In genomic region chr19:32210099-32210449, GRCm38 (mm10) we compare ENCODE assay signal across 7 mouse cellular contexts.
DNase-seq lines count a peak whose midpoint lies in the region; ATAC-seq and TF ChIP-seq lines count a peak whose summit lies in the region.

No protein-coding gene starts in this region.

- H3K27me3 ChIP-seq in E14TG2a.4 (ENCODE audit: insufficient read depth, low read length): no peaks in the 10 kb centered on the region
- H3K27me3 ChIP-seq in heart, embryonic 15.5 days: no peaks in the 10 kb centered on the region
- H3K27me3 ChIP-seq in limb, embryonic 11.5 days (ENCODE audit: control insufficient read depth, insufficient read depth, low read length): no peaks in the 10 kb centered on the region
- H3K27me3 ChIP-seq in midbrain, embryonic 12.5 days: peaks cover 11% of the 10 kb centered on the region; the same call in 1 of the 2 replicates

- peak overlapping the region; percentile 90 for H3K27ac ChIP-seq in heart, embryonic 15.5 days
- H3K27ac ChIP-seq in limb, embryonic 11.5 days (replicated peaks; ENCODE audit: low read depth, low read length): no peak overlapping the region
- no peak overlapping the region for H3K27ac ChIP-seq in midbrain, embryonic 12.5 days (replicated peaks)

- peak; percentile 56 for DNase-seq in T-cell, adult 2 months (ENCODE audit: low spot score)
- peak; percentile 34 for DNase-seq in limb, embryonic 11.5 days (ENCODE audit: low spot score)
- no peak for DNase-seq in spleen, postnatal 36 days (ENCODE audit: low spot score in 2 of 2)
- DNase-seq in spleen, postnatal 10 days (ENCODE audit: low spot score in 2 of 2): no peak

- no peaks in the 10 kb centered on the region for H3K9me3 ChIP-seq in E14TG2a.4 (ENCODE audit: low read length)
- H3K9me3 ChIP-seq in heart, embryonic 15.5 days (replicated peaks): no peaks in the 10 kb centered on the region
- H3K9me3 ChIP-seq in limb, embryonic 11.5 days (ENCODE audit: control insufficient read depth, low read length): no peaks in the 10 kb centered on the region
- H3K9me3 ChIP-seq in midbrain, embryonic 12.5 days: no peaks in the 10 kb centered on the region

- H3K4me3 ChIP-seq in E14TG2a.4 (replicated peaks; ENCODE audit: low read length): peak overlapping the region; percentile 83
- peak overlapping the region; percentile 51 for H3K4me3 ChIP-seq in heart, embryonic 15.5 days
- peak overlapping the region; percentile 38 for H3K4me3 ChIP-seq in limb, embryonic 11.5 days (ENCODE audit: low read depth, low read length)
- peak overlapping the region; percentile 36 for H3K4me3 ChIP-seq in midbrain, embryonic 12.5 days

- ATAC-seq in heart, embryonic 15.5 days (replicated peaks; ENCODE audit: insufficient number of reproducible peaks, insufficient read depth, low FRiP score, low read depth): no peak
- ATAC-seq in limb, embryonic 11.5 days (ENCODE audit: insufficient number of reproducible peaks, low FRiP score, low TSS enrichment, low read depth): no peak
- no peak for ATAC-seq in midbrain, embryonic 12.5 days (ENCODE audit: low FRiP score, low read depth)

- peaks cover 17% of the 10 kb centered on the region for H3K4me1 ChIP-seq in E14TG2a.4 (replicated peaks; ENCODE audit: low read depth, low read length)
- H3K4me1 ChIP-seq in heart, embryonic 15.5 days (replicated peaks): peaks cover 21% of the 10 kb centered on the region
- H3K4me1 ChIP-seq in limb, embryonic 11.5 days (ENCODE audit: control insufficient read depth, insufficient read depth, low read length): no peaks in the 10 kb centered on the region
- peaks cover 11% of the 10 kb centered on the region for H3K4me1 ChIP-seq in midbrain, embryonic 12.5 days

- peaks cover 6% of the 10 kb centered on the region; the same call in 1 of the 2 replicates for H3K36me3 ChIP-seq in E14TG2a.4 (ENCODE audit: insufficient read depth, low read length)
- no peaks in the 10 kb centered on the region for H3K36me3 ChIP-seq in heart, embryonic 15.5 days
- H3K36me3 ChIP-seq in limb, embryonic 11.5 days (ENCODE audit: control insufficient read depth, insufficient read depth, low read length): no peaks in the 10 kb centered on the region
- no peaks in the 10 kb centered on the region for H3K36me3 ChIP-seq in midbrain, embryonic 12.5 days

- H3K9ac ChIP-seq in heart, embryonic 15.5 days: peak overlapping the region; percentile 19
- no peak overlapping the region for H3K9ac ChIP-seq in limb, embryonic 11.5 days (ENCODE audit: low read length)
- no peak overlapping the region for H3K9ac ChIP-seq in midbrain, embryonic 12.5 days (replicated peaks)

- TF ChIP-seq CTCF in E14TG2a.4 (conservative IDR thresholded peaks at IDR 0.05; ENCODE audit: low read length): no peak

- H3K4me2 ChIP-seq in heart, embryonic 15.5 days: peak overlapping the region; percentile 62
- peak overlapping the region; percentile 82 for H3K4me2 ChIP-seq in limb, embryonic 11.5 days (ENCODE audit: low read depth, severe bottlenecking)
- peak overlapping the region; percentile 52 for H3K4me2 ChIP-seq in midbrain, embryonic 12.5 days (replicated peaks)

- WGBS in heart, embryonic 15.5 days: 3% methylated on average over 5 of the region's 5 CpGs
- WGBS in limb, embryonic 11.5 days: 14% methylated on average over 5 of the region's 5 CpGs
- WGBS in midbrain, embryonic 12.5 days: 36% methylated on average over 5 of the region's 5 CpGs

Comparison
In these comparisons a context has a peak if more than half of its experiments do, and no peak if none do; other contexts are left out.
1. DNase-seq: peak in T-cell, adult 2 months (single experiment) and limb, embryonic 11.5 days (single experiment); none in spleen, postnatal 36 days (0 of 2) and spleen, postnatal 10 days (0 of 2).
2. Peak in every context shown above with its lines, with median percentiles within 50 percentile points of each other: H3K4me3 ChIP-seq and H3K4me2 ChIP-seq.